7 mouse cellular contexts compared by ENCODE assay signal in genomic region chr1:155097354-155097753, GRCm38 (mm10). TPM values are rescaled to one million over a fixed set of nuclear protein-coding genes. Genes with fewer than 3 reads are reported as not detected.
DNase-seq lines count a peak whose midpoint lies in the region; ATAC-seq and TF ChIP-seq lines count a peak whose summit lies in the region.

No protein-coding gene starts in this region.

- peaks cover 0 to 15% of the 10 kb centered on the region in 2 experiments; a peak in 2 of 4 replicates for H3K36me3 ChIP-seq in MEL (ENCODE audit: control insufficient read depth in 1 of 2, insufficient read depth in 2 of 2, low read length in 2 of 2)
- no peaks in the 10 kb centered on the region for H3K36me3 ChIP-seq in forebrain, embryonic 16.5 days (ENCODE audit: control insufficient read depth, insufficient read depth)
- H3K36me3 ChIP-seq in lung, embryonic 16.5 days (ENCODE audit: control insufficient read depth, insufficient read depth, low read length), result no peaks in the 10 kb centered on the region
- H3K36me3 ChIP-seq in stomach, embryonic 15.5 days, result no peaks in the 10 kb centered on the region

- peak overlapping the region; percentile 93 for H3K9ac ChIP-seq in MEL (ENCODE audit: control insufficient read depth, low read depth, low read length, poor library complexity, severe bottlenecking)
- H3K9ac ChIP-seq in forebrain, embryonic 16.5 days (replicated peaks; ENCODE audit: low read depth, low read length), result peak overlapping the region; percentile 87
- H3K9ac ChIP-seq in lung, embryonic 16.5 days (ENCODE audit: low read length), result peak overlapping the region; percentile 99
- peak overlapping the region; percentile 99; the same call in 1 of the 2 replicates for H3K9ac ChIP-seq in stomach, embryonic 15.5 days

- H3K27me3 ChIP-seq in MEL (ENCODE audit: control insufficient read depth in 1 of 2, insufficient read depth in 2 of 2, low read length in 2 of 2), result no peaks in the 10 kb centered on the region
- no peaks in the 10 kb centered on the region for H3K27me3 ChIP-seq in forebrain, embryonic 16.5 days (replicated peaks; ENCODE audit: control insufficient read depth, insufficient read depth, low read length)
- no peaks in the 10 kb centered on the region for H3K27me3 ChIP-seq in lung, embryonic 16.5 days (ENCODE audit: control insufficient read depth, insufficient read depth, low read depth, low read length)
- H3K27me3 ChIP-seq in stomach, embryonic 15.5 days (replicated peaks), result no peaks in the 10 kb centered on the region

- TF ChIP-seq CTCF in MEL (IDR thresholded peaks at IDR 0.05 in 2 of 3, conservative IDR thresholded peaks at IDR 0.05 in 1 of 3; ENCODE audit: control insufficient read depth in 1 of 3, insufficient read depth in 1 of 3, low read depth in 2 of 3, low read length in 3 of 3, poor library complexity in 1 of 3, severe bottlenecking in 1 of 3), result no peak

- H3K4me1 ChIP-seq in MEL (ENCODE audit: control insufficient read depth in 1 of 2, insufficient read depth in 2 of 2, low read length in 2 of 2), result peaks cover 2 to 3% of the 10 kb centered on the region in 2 experiments; a peak in 3 of 4 replicates
- peaks cover 39% of the 10 kb centered on the region for H3K4me1 ChIP-seq in forebrain, embryonic 16.5 days (replicated peaks; ENCODE audit: control insufficient read depth, insufficient read depth, low read length)
- H3K4me1 ChIP-seq in lung, embryonic 16.5 days (replicated peaks; ENCODE audit: control insufficient read depth, insufficient read depth, low read length), result peaks cover 46% of the 10 kb centered on the region
- peaks cover 24% of the 10 kb centered on the region for H3K4me1 ChIP-seq in stomach, embryonic 15.5 days

- 20% methylated on average over 6 of the region's 6 CpGs for WGBS in forebrain, embryonic 16.5 days
- 17% methylated on average over 6 of the region's 6 CpGs for WGBS in lung, embryonic 16.5 days
- 21% methylated on average over 6 of the region's 6 CpGs for WGBS in stomach, embryonic 15.5 days

- peak overlapping the region; percentile 54 for H3K4me2 ChIP-seq in forebrain, embryonic 16.5 days (ENCODE audit: low read length)
- H3K4me2 ChIP-seq in lung, embryonic 16.5 days (ENCODE audit: low read depth, low read length), result peak overlapping the region; percentile 60
- H3K4me2 ChIP-seq in stomach, embryonic 15.5 days, result peak overlapping the region; percentile 67

- H3K9me3 ChIP-seq in MEL (replicated peaks; ENCODE audit: insufficient read depth, low read length), result no peaks in the 10 kb centered on the region
- H3K9me3 ChIP-seq in forebrain, embryonic 16.5 days (ENCODE audit: control insufficient read depth, low read length), result no peaks in the 10 kb centered on the region
- H3K9me3 ChIP-seq in lung, embryonic 16.5 days (ENCODE audit: control insufficient read depth, low read length), result no peaks in the 10 kb centered on the region
- H3K9me3 ChIP-seq in stomach, embryonic 15.5 days, result no peaks in the 10 kb centered on the region

- no peak for TF ChIP-seq POLR2A in MEL (IDR thresholded peaks at IDR 0.05; ENCODE audit: control insufficient read depth in 1 of 2, insufficient read depth in 1 of 2, low read depth in 1 of 2, low read length in 2 of 2, poor library complexity in 1 of 2)

- peaks cover 18% of the 10 kb centered on the region for H3K79me2 ChIP-seq in MEL (ENCODE audit: control insufficient read depth, insufficient read depth, low read length, poor library complexity)

- ATAC-seq in forebrain, embryonic 16.5 days, result no peak
- ATAC-seq in lung, embryonic 16.5 days (ENCODE audit: low read depth), result no peak
- no peak for ATAC-seq in stomach, embryonic 15.5 days (ENCODE audit: insufficient read depth, low FRiP score, low read depth)

- DNase-seq in B cell, adult 2 months, result peak; percentile 55 to 64
- peak; percentile 89 for DNase-seq in MEL (ENCODE audit: low read depth, low spot score)
- DNase-seq in cerebellum, postnatal 14 days, result no peak
- DNase-seq in left cerebral cortex, postnatal 10 days (ENCODE audit: extremely low spot score in 1 of 2, low spot score in 2 of 2), result no peak

- intact Hi-C loops in left cerebral cortex, postnatal 10 days (cut with DNase I), result loop anchor here (5.0 kb wide), 1 partner anchor 115 kb away; no protein-coding TSS in a partner anchor

- TF ChIP-seq EP300 in MEL (IDR thresholded peaks at IDR 0.05; ENCODE audit: low read depth in 1 of 2, low read length in 2 of 2), result peak; percentile 92 to 94

- peak overlapping the region; percentile 87 for H3K27ac ChIP-seq in MEL (ENCODE audit: control insufficient read depth, low read depth, low read length)
- H3K27ac ChIP-seq in forebrain, embryonic 16.5 days (ENCODE audit: low read length), result peak overlapping the region; percentile 89; the same call in 1 of the 2 replicates
- H3K27ac ChIP-seq in lung, embryonic 16.5 days (ENCODE audit: low read length), result peak overlapping the region; percentile 89; the same call in 1 of the 2 replicates
- peak overlapping the region; percentile 89; the same call in 1 of the 2 replicates for H3K27ac ChIP-seq in stomach, embryonic 15.5 days

- peak overlapping the region; percentile 91 to 97 for H3K4me3 ChIP-seq in MEL (ENCODE audit: control insufficient read depth in 1 of 2, insufficient read depth in 1 of 2, low read depth in 2 of 2, low read length in 2 of 2)
- peak overlapping the region; percentile 72 for H3K4me3 ChIP-seq in forebrain, embryonic 16.5 days (replicated peaks; ENCODE audit: low read length)
- peak overlapping the region; percentile 99 for H3K4me3 ChIP-seq in lung, embryonic 16.5 days (ENCODE audit: low read length)
- peak overlapping the region; percentile 96 for H3K4me3 ChIP-seq in stomach, embryonic 15.5 days (replicated peaks)

- TF ChIP-seq RAD21 in MEL (IDR thresholded peaks at IDR 0.05; ENCODE audit: low read depth, low read length), result no peak

TF ChIP-seq in MEL, 35 proteins besides CTCF, POLR2A, EP300 and RAD21:
- TF ChIP-seq BHLHE40 (IDR thresholded peaks at IDR 0.05; ENCODE audit: borderline replicate concordance, low read depth, low read length) (0 out of 2 replicates have a peak, but pooled peaks have one; percentile 10), ZKSCAN1 (IDR thresholded peaks at IDR 0.05; ENCODE audit: low read depth, low read length) (no peak), SIN3A (IDR thresholded peaks at IDR 0.05; ENCODE audit: low read length) (peak; percentile 78), TAL1 (IDR thresholded peaks at IDR 0.05; ENCODE audit: low read length) (peak; percentile 95), POLR2AphosphoS5 (IDR thresholded peaks at IDR 0.05; ENCODE audit: borderline replicate concordance, low read depth, low read length) (no peak), GATA1 (IDR thresholded peaks at IDR 0.05; ENCODE audit: low read depth, low read length) (peak; percentile 98), TCF12 (IDR thresholded peaks at IDR 0.05; ENCODE audit: low read depth, low read length) (peak; percentile 96), RCOR1 (IDR thresholded peaks at IDR 0.05; ENCODE audit: low read depth, low read length) (peak; percentile 89), MAZ (IDR thresholded peaks at IDR 0.05; ENCODE audit: low read depth, low read length) (no peak), POLR2AphosphoS2 (IDR thresholded peaks at IDR 0.05; ENCODE audit: low read length) (no peak), TBP (IDR thresholded peaks at IDR 0.05; ENCODE audit: low read depth, low read length) (no peak), MYB (IDR thresholded peaks at IDR 0.05; ENCODE audit: low read depth, low read length) (no peak), MYC (IDR thresholded peaks at IDR 0.05; ENCODE audit: low read depth, low read length) (0 out of 2 replicates have a peak, but pooled peaks have one; percentile 14), JUND (IDR thresholded peaks at IDR 0.05; ENCODE audit: low read depth, low read length) (no peak), KAT2A (conservative IDR thresholded peaks at IDR 0.05; ENCODE audit: low read depth, low read length) (no peak), HCFC1 (IDR thresholded peaks at IDR 0.05; ENCODE audit: low read depth, low read length) (no peak), ETS1 (IDR thresholded peaks at IDR 0.05; ENCODE audit: low read depth, low read length) (peak; percentile 92), E2F4 (IDR thresholded peaks at IDR 0.05; ENCODE audit: borderline replicate concordance, low read depth, low read length) (no peak)

RNA-seq across cellular contexts. Expression of gene Ier5, which starts 2.1 kb away (rescaled TPM):
- total RNA-seq in MEL (2012; rRNA removed), result 7.2 and 7.5 TPM in 2 replicates
- 1 to 10 TPM in 1 of 2 experiments, not detected in 1; 7.4 TPM for polyA plus RNA-seq in MEL (2012; ENCODE audit: insufficient read depth in 1 of 2, insufficient read length in 2 of 2, low read depth in 1 of 2, low replicate concordance in 2 of 2, missing spikeins in 1 of 2)
- 9.3 and 12.6 TPM in 2 replicates for polyA plus RNA-seq in forebrain, embryonic 16.5 days (2015; fragmentation: Nextera tagmentation; extraction: Ambion mirVana)
- 4.3 and 4.5 TPM in 2 replicates for polyA plus RNA-seq in lung, embryonic 16.5 days (2015; fragmentation: Nextera tagmentation; extraction: Ambion mirVana)
- polyA plus RNA-seq in stomach, embryonic 15.5 days (2015; fragmentation: Nextera tagmentation; extraction: Ambion mirVana), result 5.8 TPM in 2 replicates
- total RNA-seq in left cerebral cortex, postnatal 10 days (2021), result 10 to 100 TPM; 15.2 to 18.1 TPM

RNA-seq across cellular contexts. Expression of gene Mr1, which starts 49.3 kb away (rescaled TPM):
- 1.8 and 2.0 TPM in 2 replicates for total RNA-seq in MEL (2012; rRNA removed)
- 1 to 10 TPM in 1 of 2 experiments, not detected in 1; 3.9 TPM for polyA plus RNA-seq in MEL (2012; ENCODE audit: insufficient read depth in 1 of 2, insufficient read length in 2 of 2, low read depth in 1 of 2, low replicate concordance in 2 of 2, missing spikeins in 1 of 2)
- 0.92 and 1.5 TPM in 2 replicates for polyA plus RNA-seq in forebrain, embryonic 16.5 days (2015; fragmentation: Nextera tagmentation; extraction: Ambion mirVana)
- polyA plus RNA-seq in lung, embryonic 16.5 days (2015; fragmentation: Nextera tagmentation; extraction: Ambion mirVana), result 13.9 and 14.0 TPM in 2 replicates
- 6.4 and 7.8 TPM in 2 replicates for polyA plus RNA-seq in stomach, embryonic 15.5 days (2015; fragmentation: Nextera tagmentation; extraction: Ambion mirVana)
- 1 to 10 TPM; 1.8 to 2.4 TPM for total RNA-seq in left cerebral cortex, postnatal 10 days (2021)

Comparison
In these comparisons a context has a peak if more than half of its experiments do, and no peak if none do; other contexts are left out.
1. DNase-seq: peak in B cell, adult 2 months (2 of 2) and MEL (single experiment); none in cerebellum, postnatal 14 days (0 of 2) and left cerebral cortex, postnatal 10 days (0 of 2).
2. Peak in every context shown above with its lines, with median percentiles within 50 percentile points of each other: H3K27ac ChIP-seq, H3K4me3 ChIP-seq, H3K9ac ChIP-seq and H3K4me2 ChIP-seq.